Mouse (Mus musculus) splenic B cell, adult 2 months (primary cell): ENCODE measurements around the gene Zfp809.
"Not testable (repeated sequence)": the region's sequence is repeated elsewhere in the genome, so short reads cannot be mapped to it uniquely, and the experiment has no call there.

Source experiments
- DNase-seq: peaks from one replicate; pipeline ENCODE4 v3.0.0-alpha.2; 2011; ENCODE audit warnings: low read depth, low spot score
- H3K27me3 ChIP-seq: 2 replicates; pipeline ENCODE4 v1.6.1; 2012; ENCODE audit warnings: mild to moderate bottlenecking, low read length, moderate library complexity, mixed read lengths; ENCODE audit not compliant: control insufficient read depth, poor library complexity, insufficient read depth, severe bottlenecking
- H3K36me3 ChIP-seq: 2 replicates; pipeline ENCODE4 v1.6.1; 2012; ENCODE audit warnings: mild to moderate bottlenecking, low read length, moderate library complexity, mixed read lengths; ENCODE audit not compliant: control insufficient read depth, poor library complexity, insufficient read depth, severe bottlenecking

Gene Zfp809

DNA sequence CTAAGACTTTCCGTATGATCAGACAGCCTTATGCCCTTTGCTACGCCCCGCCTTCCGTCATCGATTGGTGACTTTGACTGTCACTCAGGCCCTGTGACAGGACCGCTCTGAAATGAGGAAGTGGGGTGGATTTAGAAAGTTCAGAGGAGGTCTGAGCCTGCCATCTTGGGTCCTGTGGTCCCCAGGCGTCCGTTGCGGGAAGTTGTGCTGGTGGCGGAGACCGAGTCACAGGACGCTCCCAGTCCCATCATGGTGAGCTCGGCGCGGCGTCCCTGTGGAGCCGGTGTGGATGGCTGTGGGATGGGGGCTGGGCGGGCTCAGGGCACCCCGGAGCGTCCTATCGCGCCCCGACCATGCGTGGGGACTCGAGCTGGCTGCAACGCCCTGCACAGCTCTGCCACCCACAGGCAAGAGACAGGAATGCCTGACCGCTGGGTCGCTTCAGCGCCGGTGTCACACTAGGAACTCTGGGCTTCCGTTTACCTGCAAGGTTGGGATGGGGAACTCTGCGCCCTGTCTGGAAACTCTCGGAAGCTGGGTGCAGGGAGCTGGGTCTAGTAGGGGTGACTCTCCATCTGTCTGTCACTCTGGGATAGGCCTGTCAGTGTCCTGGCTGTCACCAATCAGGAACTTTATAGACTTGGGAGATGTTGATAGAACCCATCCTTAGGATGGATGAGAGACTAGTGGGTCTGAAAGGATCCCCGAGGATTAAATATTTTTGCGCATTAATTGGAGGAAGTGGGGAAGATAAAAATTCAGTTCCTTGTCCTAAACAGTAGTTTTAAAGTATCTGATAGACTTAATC lies at the start of gene Zfp809:
Gene Zfp809, plus strand, starts transcription at position 134 of the 808 bp plus-strand sequence.
- H3K27me3 ChIP-seq, result no peaks in the 10 kb centered on the region
- no peaks in the 10 kb centered on the region for H3K36me3 ChIP-seq
- peak; percentile 100 for DNase-seq

GRCm38 (mm10) chr9:22188025-22188611 lies 37.4 kb upstream of the Zfp809 start, which contains the start of gene Zfp872:
Gene Zfp872, plus strand, starts transcription at chr9:22188090.
- DNase-seq, result no peak

GRCm38 (mm10) chr9:22196412-22196811 lies 29.1 kb upstream of the Zfp809 start:
- H3K36me3 ChIP-seq, result no peaks in the 10 kb centered on the region
- DNase-seq, result no peak
- no peaks in the 10 kb centered on the region for H3K27me3 ChIP-seq

More at GRCm38 (mm10) chr9:22188025-22188611, 37.4 kb upstream of the Zfp809 start, which contains the start of gene Zfp872:
- H3K36me3 ChIP-seq, result no peaks in the 10 kb centered on the region
- H3K27me3 ChIP-seq, result no peaks in the 10 kb centered on the region

DNA sequence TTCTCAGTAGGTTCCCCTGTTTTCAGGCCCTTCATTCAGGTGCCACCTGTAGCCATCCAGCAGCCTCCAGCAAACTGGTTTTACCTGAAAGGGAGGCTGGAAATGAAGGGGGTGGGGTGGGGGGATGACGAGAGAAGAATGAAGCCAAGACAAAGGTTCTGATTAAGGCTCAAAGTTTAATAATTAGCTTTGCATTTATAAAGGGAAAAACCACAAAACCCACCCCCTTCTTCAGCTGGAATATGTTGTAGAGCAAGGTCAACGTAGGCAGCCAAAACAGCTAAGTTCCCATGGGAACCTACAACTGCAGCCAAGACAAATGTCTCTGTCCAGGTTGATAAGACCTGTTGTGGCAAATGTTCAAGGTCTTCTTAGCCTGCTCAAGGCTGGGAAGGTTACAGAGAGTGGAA lies 11.7 kb upstream of the Zfp809 start:
- Histone ChIP-seq H3K27me3 (no peaks in the 10 kb centered on the region), H3K36me3 (no peaks in the 10 kb centered on the region)
- no peak for DNase-seq

- no peak for DNase-seq
- no peaks in the 10 kb centered on the region for H3K36me3 ChIP-seq
- no peaks in the 10 kb centered on the region for H3K27me3 ChIP-seq
Observed at GRCm38 (mm10) chr9:22214549-22214948, 11.0 kb upstream of the Zfp809 start.

- no peaks in the 10 kb centered on the region for H3K36me3 ChIP-seq
- no peaks in the 10 kb centered on the region for H3K27me3 ChIP-seq
- DNase-seq, result no peak
Observed at GRCm38 (mm10) chr9:22216705-22217104, 8.8 kb upstream of the Zfp809 start.

GRCm38 (mm10) chr9:22217858-22218493 lies 7.5 kb upstream of the Zfp809 start:
- Histone ChIP-seq H3K36me3 (no peaks in the 10 kb centered on the region), H3K27me3 (no peaks in the 10 kb centered on the region)
- no peak for DNase-seq

DNA sequence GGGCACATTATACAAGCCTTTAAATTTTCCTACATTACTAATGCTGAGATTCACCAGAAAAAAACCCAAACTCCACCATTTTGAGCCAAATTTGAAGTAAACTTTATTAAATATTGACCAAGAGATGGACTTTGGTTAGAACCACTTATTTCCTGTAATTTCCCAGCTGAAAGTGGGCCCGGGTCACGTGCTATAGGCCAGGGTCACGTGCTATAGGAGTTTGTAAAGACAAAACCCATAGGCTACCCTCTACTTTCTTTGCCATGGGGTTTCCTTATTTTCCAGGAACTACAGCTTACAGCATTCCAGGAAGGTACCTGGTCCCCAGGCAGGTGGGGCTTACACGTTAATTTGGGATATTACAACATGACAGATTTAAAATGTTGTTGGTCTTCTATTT lies 1.4 kb upstream of the Zfp809 start:
- H3K36me3 ChIP-seq, result no peaks in the 10 kb centered on the region
- no peaks in the 10 kb centered on the region for H3K27me3 ChIP-seq
- DNase-seq, result no peak

DNA sequence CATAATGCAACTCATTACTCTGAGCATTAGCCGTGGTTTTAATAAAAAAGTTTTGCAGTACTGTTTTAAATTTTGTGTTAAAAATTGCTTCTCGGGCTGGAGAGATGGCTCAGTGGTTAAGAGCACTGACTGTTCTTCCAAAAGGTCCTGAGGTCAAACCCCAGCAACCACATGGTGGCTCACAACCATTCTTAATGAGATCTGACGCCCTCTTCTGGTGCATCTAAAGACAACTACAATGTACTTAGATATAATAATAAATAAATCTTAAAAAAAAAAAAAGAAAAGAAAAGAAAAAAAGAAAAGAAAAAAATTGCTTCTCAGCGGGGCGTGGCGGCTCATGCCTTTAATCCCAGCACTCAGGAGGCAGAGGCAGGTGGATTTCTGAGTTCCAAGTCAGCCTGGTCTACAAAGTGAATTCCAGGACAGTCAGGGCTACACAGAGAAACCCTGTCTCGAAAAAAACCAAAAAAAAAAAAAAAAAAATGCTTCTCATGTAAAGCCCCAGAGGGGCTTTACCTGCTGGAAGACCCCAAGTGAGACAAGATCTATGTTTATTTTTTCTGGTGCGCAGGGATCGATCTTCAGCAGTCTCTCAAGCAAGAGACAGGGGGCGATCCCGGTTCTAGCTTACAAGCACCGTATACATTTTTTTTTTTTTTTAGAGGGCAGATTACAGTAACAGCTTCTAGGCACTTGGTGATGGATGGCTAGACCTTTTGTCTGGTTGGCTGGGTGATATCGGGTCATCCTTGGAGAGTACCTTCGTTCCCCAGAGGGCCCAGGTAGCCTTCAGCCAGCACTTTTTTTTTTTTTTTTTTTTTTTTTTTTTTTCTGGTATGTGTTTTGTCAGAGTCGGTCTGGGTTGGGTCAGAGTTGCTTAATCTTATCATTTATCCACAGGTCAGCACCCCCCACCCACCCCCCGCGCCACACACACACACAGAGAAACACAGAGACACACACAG lies 694 bp upstream of the Zfp809 start:
- Histone ChIP-seq H3K27me3 (no peaks in the 10 kb centered on the region), H3K36me3 (no peaks in the 10 kb centered on the region)
- peak; percentile 86 for DNase-seq

GRCm38 (mm10) chr9:22226389-22226673 lies 817 bp downstream of the Zfp809 start:
- peak; percentile 27 for DNase-seq
- not testable (repeated sequence) for H3K36me3 ChIP-seq, H3K27me3 ChIP-seq

- no peaks in the 10 kb centered on the region for H3K36me3 ChIP-seq
- H3K27me3 ChIP-seq, result no peaks in the 10 kb centered on the region
- no peak for DNase-seq
Observed at GRCm38 (mm10) chr9:22226846-22227245, 1.3 kb downstream of the Zfp809 start.

DNA sequence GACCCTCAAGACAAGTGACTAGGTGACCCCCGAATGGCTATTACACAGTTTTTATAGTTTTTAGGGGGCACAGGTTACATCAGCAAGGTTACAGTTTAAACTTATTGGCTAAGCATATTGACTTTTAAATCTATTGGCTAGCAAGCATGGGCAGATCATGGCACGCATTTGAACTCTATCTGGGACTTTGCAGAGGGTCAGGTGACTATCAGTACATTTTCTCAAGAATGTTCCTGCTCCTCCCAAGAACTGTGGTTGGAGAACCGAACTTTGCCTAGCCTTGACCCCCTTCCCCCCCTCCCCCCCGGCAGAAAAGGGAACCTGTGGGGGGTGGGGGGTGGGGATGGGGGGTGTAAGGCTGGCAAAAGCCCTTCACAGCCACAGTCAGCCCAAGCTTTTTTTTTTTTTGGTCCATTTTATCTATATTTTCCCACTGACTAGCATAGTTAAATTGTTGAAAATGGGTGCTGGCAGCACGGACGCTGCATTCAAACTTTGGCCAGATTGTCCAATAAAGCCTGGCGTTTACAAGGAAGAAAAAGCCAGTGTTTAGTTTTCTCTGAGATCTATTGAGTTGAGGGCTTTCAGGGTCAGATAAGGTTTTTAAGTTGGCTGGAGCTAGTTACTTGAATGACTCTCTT lies 4.0 kb downstream of the Zfp809 start:
- DNase-seq, result no peak
- H3K27me3 ChIP-seq, result no peaks in the 10 kb centered on the region
- no peaks in the 10 kb centered on the region for H3K36me3 ChIP-seq

- no peak for DNase-seq
- Histone ChIP-seq H3K36me3 (no peaks in the 10 kb centered on the region), H3K27me3 (no peaks in the 10 kb centered on the region)
Observed at GRCm38 (mm10) chr9:22230061-22230460, 4.5 kb downstream of the Zfp809 start.

DNA sequence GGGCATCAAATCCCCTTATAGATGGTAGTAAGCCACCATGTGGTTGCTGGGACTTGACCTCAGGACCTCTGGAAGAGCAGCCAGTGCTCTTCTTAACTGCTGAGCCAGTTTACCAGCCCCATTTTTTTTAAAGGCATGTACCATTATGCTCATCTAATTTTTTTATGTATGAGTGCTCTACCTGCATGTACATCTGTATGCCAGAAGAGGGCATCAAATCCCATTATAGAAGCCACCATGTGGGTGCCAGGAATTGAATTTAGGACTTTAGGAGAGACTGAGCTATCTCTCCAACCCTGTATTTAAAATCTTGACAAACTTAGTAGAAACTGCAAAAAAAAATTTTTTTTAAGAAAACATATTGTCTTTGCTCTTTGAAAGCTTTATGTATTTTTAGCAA lies 5.0 kb downstream of the Zfp809 start:
- Histone ChIP-seq H3K27me3 (no peaks in the 10 kb centered on the region), H3K36me3 (no peaks in the 10 kb centered on the region)
- peak; percentile 55 for DNase-seq
